Mouse (Mus musculus): ENCODE data around the gene Ldha. TPM values are rescaled to one million over a fixed set of nuclear protein-coding genes. Genes with fewer than 3 reads are reported as not detected.
"Not testable (repeated sequence)": the region's sequence is repeated elsewhere in the genome, so short reads cannot be mapped to it uniquely, and the experiment has no call there.

Gene Ldha
- polyA plus RNA-seq, 1 experiment from 2014 or later, result 1,338 TPM

- no peak overlapping the region for H3K9ac ChIP-seq (ENCODE audit: low read depth, low read length)
- peaks cover 11% of the 10 kb centered on the region for H3K36me3 ChIP-seq (ENCODE audit: control insufficient read depth, insufficient read depth)
- TF ChIP-seq CTCF (IDR thresholded peaks at IDR 0.05; ENCODE audit: low read depth), result no peak
- H3K4me2 ChIP-seq (replicated peaks; ENCODE audit: low read depth), result no peak overlapping the region
- no peaks in the 10 kb centered on the region for H3K9me3 ChIP-seq (ENCODE audit: control insufficient read depth)
- H3K27me3 ChIP-seq (replicated peaks; ENCODE audit: control insufficient read depth, insufficient read depth, low read length), result no peaks in the 10 kb centered on the region
- no peak overlapping the region for H3K4me3 ChIP-seq (ENCODE audit: low read depth, low read length)
- WGBS, result 79% methylated on average over 2 of the region's 2 CpGs
- H3K27ac ChIP-seq (ENCODE audit: low read depth, low read length), result no peak overlapping the region
- no peak for ATAC-seq
- no peaks in the 10 kb centered on the region for H3K4me1 ChIP-seq (replicated peaks; ENCODE audit: control insufficient read depth, insufficient read depth, low read length)
Measured at GRCm38 (mm10) chr7:46880992-46881391, 39.7 kb downstream of the Ldha start.

- not testable (repeated sequence) for H3K4me3 ChIP-seq (ENCODE audit: low read depth, low read length); H3K27me3 ChIP-seq (replicated peaks; ENCODE audit: control insufficient read depth, insufficient read depth, low read length); H3K4me1 ChIP-seq (replicated peaks; ENCODE audit: control insufficient read depth, insufficient read depth, low read length); H3K9ac ChIP-seq (ENCODE audit: low read depth, low read length); H3K4me2 ChIP-seq (replicated peaks; ENCODE audit: low read depth); H3K9me3 ChIP-seq (ENCODE audit: control insufficient read depth); H3K27ac ChIP-seq (ENCODE audit: low read depth, low read length); ATAC-seq
- 84% methylated on average over 6 of the region's 8 CpGs for WGBS
- peaks cover 13% of the 10 kb centered on the region for H3K36me3 ChIP-seq (ENCODE audit: control insufficient read depth, insufficient read depth)
Measured at GRCm38 (mm10) chr7:46881941-46882340, 40.7 kb downstream of the Ldha start.

- H3K36me3 ChIP-seq (ENCODE audit: control insufficient read depth, insufficient read depth), result peaks cover 27% of the 10 kb centered on the region
- H3K4me1 ChIP-seq (replicated peaks; ENCODE audit: control insufficient read depth, insufficient read depth, low read length), result no peaks in the 10 kb centered on the region
- H3K9me3 ChIP-seq (ENCODE audit: control insufficient read depth), result no peaks in the 10 kb centered on the region
- no peak overlapping the region for H3K4me3 ChIP-seq (ENCODE audit: low read depth, low read length)
- no peak overlapping the region for H3K27ac ChIP-seq (ENCODE audit: low read depth, low read length)
- no peak for TF ChIP-seq CTCF (IDR thresholded peaks at IDR 0.05; ENCODE audit: low read depth)
- 72% methylated on average over 3 of the region's 3 CpGs for WGBS
- H3K4me2 ChIP-seq (replicated peaks; ENCODE audit: low read depth), result no peak overlapping the region
- no peak overlapping the region for H3K9ac ChIP-seq (ENCODE audit: low read depth, low read length)
- no peaks in the 10 kb centered on the region for H3K27me3 ChIP-seq (replicated peaks; ENCODE audit: control insufficient read depth, insufficient read depth, low read length)
- no peak for ATAC-seq
Measured at GRCm38 (mm10) chr7:46883304-46883703, 42.0 kb downstream of the Ldha start.

GRCm38 (mm10) chr7:46895511-46895910 is 54.2 kb downstream of the Ldha start:
- Histone ChIP-seq H3K9me3 (ENCODE audit: control insufficient read depth) (no peaks in the 10 kb centered on the region), H3K36me3 (ENCODE audit: control insufficient read depth, insufficient read depth) (peaks cover 59% of the 10 kb centered on the region), H3K4me2 (replicated peaks; ENCODE audit: low read depth) (no peak overlapping the region), H3K4me3 (ENCODE audit: low read depth, low read length) (no peak overlapping the region), H3K9ac (ENCODE audit: low read depth, low read length) (no peak overlapping the region), H3K4me1 (replicated peaks; ENCODE audit: control insufficient read depth, insufficient read depth, low read length) (no peaks in the 10 kb centered on the region), H3K27ac (ENCODE audit: low read depth, low read length) (no peak overlapping the region), H3K27me3 (replicated peaks; ENCODE audit: control insufficient read depth, insufficient read depth, low read length) (no peaks in the 10 kb centered on the region)
- no peak for ATAC-seq
- WGBS, result 87% methylated on average over 3 of the region's 3 CpGs
- TF ChIP-seq CTCF (IDR thresholded peaks at IDR 0.05; ENCODE audit: low read depth), result no peak

- no peak for TF ChIP-seq CTCF (IDR thresholded peaks at IDR 0.05; ENCODE audit: low read depth)
- H3K36me3 ChIP-seq (ENCODE audit: control insufficient read depth, insufficient read depth), result peaks cover 60% of the 10 kb centered on the region
- H3K4me3 ChIP-seq (ENCODE audit: low read depth, low read length), result no peak overlapping the region
- no peaks in the 10 kb centered on the region for H3K9me3 ChIP-seq (ENCODE audit: control insufficient read depth)
- H3K27ac ChIP-seq (ENCODE audit: low read depth, low read length), result no peak overlapping the region
- 60% methylated on average over 3 of the region's 3 CpGs for WGBS
- no peaks in the 10 kb centered on the region for H3K4me1 ChIP-seq (replicated peaks; ENCODE audit: control insufficient read depth, insufficient read depth, low read length)
- ATAC-seq, result no peak
- H3K4me2 ChIP-seq (replicated peaks; ENCODE audit: low read depth), result no peak overlapping the region
- no peak overlapping the region for H3K9ac ChIP-seq (ENCODE audit: low read depth, low read length)
- H3K27me3 ChIP-seq (replicated peaks; ENCODE audit: control insufficient read depth, insufficient read depth, low read length), result no peaks in the 10 kb centered on the region
Measured at GRCm38 (mm10) chr7:46899343-46899742, 58.1 kb downstream of the Ldha start.

Other genes starting within 250 kb of the Ldha start
- gene Sergef, start 201.7 kb upstream of the Ldha start, polyA plus RNA-seq (2015; fragmentation: Nextera tagmentation; extraction: Ambion mirVana), result 7.5 TPM in 2 replicates
- 4.8 and 5.3 TPM in 2 replicates for gene Tph1, start 168.9 kb upstream of the Ldha start, polyA plus RNA-seq (2015; fragmentation: Nextera tagmentation; extraction: Ambion mirVana)
- gene Saal1, start 130.8 kb upstream of the Ldha start, polyA plus RNA-seq (2015; fragmentation: Nextera tagmentation; extraction: Ambion mirVana), result 8.4 and 9.3 TPM in 2 replicates
- 2.3 and 5.2 TPM in 2 replicates for gene Saa3, start 125.8 kb upstream of the Ldha start, polyA plus RNA-seq (2015; fragmentation: Nextera tagmentation; extraction: Ambion mirVana)
- not detected in 2 replicates for gene Saa4, start 108.9 kb upstream of the Ldha start, polyA plus RNA-seq (2015; fragmentation: Nextera tagmentation; extraction: Ambion mirVana)
- gene Saa1, start 98.5 kb upstream of the Ldha start, polyA plus RNA-seq (2015; fragmentation: Nextera tagmentation; extraction: Ambion mirVana), result 0.29 and 0.47 TPM in 2 replicates
- not detected in 2 replicates for gene Saa2, start 89.7 kb upstream of the Ldha start, polyA plus RNA-seq (2015; fragmentation: Nextera tagmentation; extraction: Ambion mirVana)
- gene Hps5, start 45.4 kb upstream of the Ldha start, polyA plus RNA-seq (2015; fragmentation: Nextera tagmentation; extraction: Ambion mirVana), result 13.9 and 14.7 TPM in 2 replicates
- 51.3 and 52.7 TPM in 2 replicates for gene Gtf2h1, start 45.4 kb upstream of the Ldha start, polyA plus RNA-seq (2015; fragmentation: Nextera tagmentation; extraction: Ambion mirVana)
- gene Ldhc, start 19.7 kb downstream of the Ldha start, polyA plus RNA-seq (2015; fragmentation: Nextera tagmentation; extraction: Ambion mirVana), result not detected in 2 replicates
- gene Tsg101, start 78.5 kb downstream of the Ldha start, polyA plus RNA-seq (2015; fragmentation: Nextera tagmentation; extraction: Ambion mirVana), result 100 and 107 TPM in 2 replicates
- 4.2 and 4.9 TPM in 2 replicates for gene Uevld, start 117.1 kb downstream of the Ldha start, polyA plus RNA-seq (2015; fragmentation: Nextera tagmentation; extraction: Ambion mirVana)
- gene Gm9999, start 142.1 kb downstream of the Ldha start, polyA plus RNA-seq (2015; fragmentation: Nextera tagmentation; extraction: Ambion mirVana), result not detected in 2 replicates
- 8.0 and 10.3 TPM in 2 replicates for gene Spty2d1, start 166.9 kb downstream of the Ldha start, polyA plus RNA-seq (2015; fragmentation: Nextera tagmentation; extraction: Ambion mirVana)
- 43.8 and 48.0 TPM in 2 replicates for gene Tmem86a, start 209.1 kb downstream of the Ldha start, polyA plus RNA-seq (2015; fragmentation: Nextera tagmentation; extraction: Ambion mirVana)